Mouse (Mus musculus) right cerebral cortex, adult 18-20 months (tissue): ENCODE results near the gene 1700016D06Rik.

Source experiments
- DNase-seq: peaks from one replicate; pipeline ENCODE4 v3.0.0; 2022; ENCODE audit warnings: mixed read lengths

1700016D06Rik gene

GRCm38 (mm10) chr8:11701033-11701362 is at the start of gene 1700016D06Rik:
TSS of gene 1700016D06Rik (minus strand) at chr8:11701063.
- DNase-seq, result no peak

GRCm38 (mm10) chr8:11749472-11749871 is 48.6 kb upstream of the 1700016D06Rik start:
- no peak for DNase-seq

GRCm38 (mm10) chr8:11746850-11747600 is 46.2 kb upstream of the 1700016D06Rik start:
- DNase-seq, result no peak

GRCm38 (mm10) chr8:11743580-11743979 is 42.7 kb upstream of the 1700016D06Rik start:
- no peak for DNase-seq

DNA sequence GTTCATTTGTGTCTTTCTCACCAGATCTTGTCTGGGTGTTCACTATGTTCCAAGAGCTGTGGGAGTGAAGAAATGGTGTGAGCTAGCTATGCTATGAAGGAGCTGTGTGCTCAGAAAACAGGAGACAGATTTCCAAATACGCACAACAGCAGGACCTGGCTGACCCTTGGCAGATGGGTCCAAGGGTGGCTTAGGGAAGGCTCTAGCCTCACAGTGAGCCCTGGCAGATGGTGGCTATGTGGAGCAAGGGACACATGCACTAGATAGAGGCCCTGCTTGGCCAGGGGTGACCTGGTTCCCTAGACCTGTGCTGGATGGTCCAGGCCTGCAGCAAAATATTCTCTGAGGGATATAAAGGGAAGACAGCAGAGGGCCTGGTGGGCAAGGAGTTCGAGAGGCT is 40.0 kb upstream of the 1700016D06Rik start:
- DNase-seq, result no peak

DNA sequence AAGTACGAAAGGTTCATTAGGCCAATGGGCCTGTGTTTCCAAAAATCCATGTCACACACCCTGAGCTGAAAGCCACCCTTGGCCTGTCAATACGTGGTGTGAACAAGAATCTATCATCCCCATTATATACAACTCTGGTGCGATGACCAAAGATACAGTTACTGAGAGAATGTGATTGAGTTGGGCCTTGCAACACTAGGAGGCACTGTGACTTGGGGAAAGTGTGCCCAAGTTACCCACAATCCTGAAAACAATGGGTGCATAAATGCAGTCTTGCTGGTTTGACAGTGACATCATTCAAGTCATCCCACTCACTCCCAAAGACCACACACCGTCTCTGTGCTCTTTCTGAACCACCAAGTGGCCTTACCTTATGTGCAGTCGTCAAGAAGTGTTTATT is 38.2 kb upstream of the 1700016D06Rik start:
- DNase-seq, result no peak

- DNase-seq, result no peak
These were observed 36.2 kb upstream of the 1700016D06Rik start for GRCm38 (mm10) chr8:11737096-11737495.

DNA sequence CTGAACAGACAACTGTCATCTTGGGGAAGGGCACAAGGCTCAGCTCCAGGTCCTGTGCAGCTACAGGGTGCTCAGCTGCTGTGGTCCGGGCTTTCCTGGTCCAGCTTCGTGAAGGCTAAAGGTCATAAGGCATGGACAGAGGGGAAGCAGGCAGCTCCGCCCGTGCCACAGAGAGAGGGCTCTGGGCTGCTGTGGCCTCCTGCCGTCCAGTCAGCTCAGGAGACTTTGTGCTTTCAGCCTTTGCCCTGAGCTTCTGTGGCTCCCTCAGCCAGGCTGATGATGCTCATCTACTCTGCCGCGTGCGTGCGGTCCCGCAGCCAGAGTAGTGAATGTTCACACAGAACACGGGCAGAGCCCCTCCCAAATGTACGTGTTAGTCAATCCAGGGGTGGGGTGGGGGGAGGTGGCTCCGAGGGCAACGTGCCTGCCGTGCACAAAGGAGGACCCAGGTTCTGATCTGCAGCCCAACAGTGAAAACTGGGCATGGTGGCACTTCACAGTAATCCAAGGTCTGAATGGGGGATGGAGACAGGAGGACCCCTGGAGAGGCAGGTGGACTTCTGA is 34.9 kb upstream of the 1700016D06Rik start:
- no peak for DNase-seq

- DNase-seq, result no peak
These were observed 29.5 kb upstream of the 1700016D06Rik start for GRCm38 (mm10) chr8:11730271-11730940.

DNA sequence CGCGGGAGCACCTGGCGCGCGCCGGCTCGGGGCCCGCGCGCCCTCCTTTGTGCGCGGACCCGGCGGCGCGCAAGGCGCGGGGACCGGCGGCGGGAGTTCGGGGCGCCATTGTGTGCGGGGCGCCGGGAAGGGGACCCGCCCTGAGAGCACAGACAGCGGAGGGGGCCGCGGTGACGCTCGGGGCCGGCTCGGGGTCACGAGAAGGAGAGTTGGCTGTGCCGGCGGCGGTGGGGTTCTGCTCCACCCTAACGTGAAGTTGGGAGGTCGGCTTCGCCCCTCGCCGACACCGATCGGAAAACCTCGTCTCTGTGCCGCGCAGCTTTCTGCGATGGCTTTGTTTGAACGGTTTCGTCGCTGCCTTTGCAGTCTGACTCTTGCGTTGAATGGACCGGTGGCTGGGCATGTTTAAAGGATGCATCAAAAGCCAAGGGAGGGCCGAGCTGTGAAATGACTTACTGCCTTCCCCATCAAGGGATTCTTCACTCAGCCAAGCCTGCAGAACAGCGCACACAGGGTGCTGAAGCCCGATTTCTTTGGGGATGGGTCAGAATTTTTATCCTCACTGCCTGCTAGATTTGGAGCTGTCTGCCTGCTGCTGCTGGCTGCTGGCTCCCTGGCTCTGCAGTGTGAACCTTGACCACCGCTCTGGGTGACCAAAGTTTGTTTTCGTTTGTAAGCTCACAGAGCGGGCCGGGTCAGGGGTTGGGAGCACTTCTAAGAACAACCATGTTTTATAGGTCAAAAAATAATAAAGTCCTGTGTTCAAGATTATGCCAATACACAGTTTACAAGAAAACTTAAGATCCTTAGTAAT is 27.8 kb upstream of the 1700016D06Rik start:
- DNase-seq, result peak; percentile 39

DNA sequence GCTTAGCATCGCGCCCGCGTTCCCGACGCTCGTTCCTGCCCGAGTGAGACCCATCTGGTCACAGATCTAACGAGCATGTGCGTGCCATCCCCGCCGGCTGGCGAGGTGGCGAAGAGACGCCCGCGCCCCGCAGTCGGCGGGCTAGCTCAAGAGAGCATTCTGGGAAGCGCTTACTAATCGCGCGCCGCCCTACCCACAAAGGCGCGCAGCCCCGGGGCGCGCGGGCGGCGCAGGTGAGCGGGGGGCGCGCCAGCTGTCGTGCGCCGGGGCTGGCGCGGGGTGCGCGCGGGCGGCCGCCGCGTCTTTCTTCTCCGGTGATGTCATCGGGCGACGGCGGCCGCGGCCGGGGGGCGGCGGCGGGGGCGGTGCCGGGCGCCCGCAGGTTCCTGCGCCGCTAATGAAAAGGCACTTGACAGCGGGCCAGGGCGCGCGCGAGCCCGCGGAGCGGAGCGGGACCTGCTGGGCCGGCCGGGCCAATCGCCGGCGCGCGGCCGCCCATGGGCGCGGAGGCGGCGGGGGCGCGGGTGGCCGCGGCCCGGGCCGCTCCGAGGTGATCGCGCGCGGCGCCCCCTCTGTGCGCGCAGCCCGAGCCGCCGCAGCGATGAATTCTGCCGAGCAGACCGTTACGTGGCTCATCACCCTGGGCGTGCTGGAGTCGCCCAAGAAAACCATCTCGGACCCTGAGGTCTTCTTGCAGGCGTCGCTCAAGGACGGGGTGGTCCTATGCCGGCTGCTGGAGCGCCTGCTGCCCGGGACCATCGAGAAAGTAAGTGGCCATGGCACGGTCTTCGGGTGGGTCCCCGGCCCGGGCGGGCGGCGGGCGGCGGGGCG is 27.0 kb upstream of the 1700016D06Rik start, which contains the start of gene Arhgef7:
Gene Arhgef7 (plus strand): TSS at position 71 of the 831 bp plus-strand sequence.
- peak; percentile 88 for DNase-seq

DNA sequence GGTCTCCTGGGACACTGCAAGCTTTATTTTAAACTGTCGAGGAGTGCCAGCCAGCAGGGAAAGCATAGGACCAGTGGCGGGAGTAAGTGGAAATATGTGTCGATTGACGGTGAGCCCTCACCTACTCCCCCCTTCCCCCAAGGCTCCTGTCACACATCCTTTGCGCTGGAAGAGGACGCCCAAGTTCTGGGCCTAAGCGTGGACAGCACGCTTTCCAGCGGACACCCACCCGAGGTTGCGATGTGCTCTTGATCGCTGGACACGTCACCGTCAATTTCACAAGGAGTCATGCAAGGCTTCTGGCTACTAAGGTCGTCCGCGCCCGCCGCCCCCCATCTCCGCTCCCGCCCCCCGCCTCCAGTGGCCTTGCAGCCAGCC is 26.4 kb upstream of the 1700016D06Rik start:
- no peak for DNase-seq

GRCm38 (mm10) chr8:11717194-11717593 is 16.3 kb upstream of the 1700016D06Rik start:
- DNase-seq, result no peak

DNA sequence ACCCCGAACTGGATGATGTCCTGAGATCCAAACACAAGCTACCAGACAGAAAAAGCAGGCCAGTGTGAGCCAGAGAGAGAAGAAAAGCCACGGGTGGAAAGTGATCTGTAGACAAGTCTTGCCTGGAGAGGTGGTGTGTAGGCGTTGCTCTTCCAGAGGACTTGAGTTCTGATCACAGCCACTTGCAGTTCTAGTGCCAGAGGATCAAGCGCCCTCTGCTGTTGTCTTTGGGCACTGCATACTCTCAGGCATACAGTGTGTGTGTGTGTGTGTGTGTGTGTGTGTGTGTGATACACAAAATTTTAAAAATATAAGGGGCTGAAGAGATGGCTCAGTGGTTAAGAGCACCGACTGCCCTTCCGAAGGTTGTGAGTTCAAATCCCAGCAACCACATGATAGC is 11.4 kb upstream of the 1700016D06Rik start:
- DNase-seq, result no peak

- no peak for DNase-seq
These were observed 9.6 kb upstream of the 1700016D06Rik start for GRCm38 (mm10) chr8:11710415-11710814.

DNA sequence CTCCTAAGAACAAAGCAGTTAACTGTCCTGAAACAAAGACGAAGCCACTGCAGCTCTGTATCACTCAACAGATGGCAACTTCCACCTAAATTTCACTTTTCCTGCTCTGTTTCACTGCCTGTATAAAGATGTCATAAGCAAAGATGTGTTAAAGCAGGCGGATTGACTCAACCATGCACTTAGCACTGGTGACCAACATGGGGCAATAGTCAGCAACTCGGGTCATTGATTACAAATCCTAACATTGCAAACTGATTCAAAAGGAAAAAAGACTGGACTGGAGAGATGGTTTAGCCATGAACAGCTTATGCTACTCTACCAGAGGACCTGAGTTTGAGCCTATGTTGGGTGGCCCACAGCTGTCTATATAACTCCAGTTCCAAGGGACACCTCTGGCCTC is 8.7 kb upstream of the 1700016D06Rik start:
- no peak for DNase-seq

DNA sequence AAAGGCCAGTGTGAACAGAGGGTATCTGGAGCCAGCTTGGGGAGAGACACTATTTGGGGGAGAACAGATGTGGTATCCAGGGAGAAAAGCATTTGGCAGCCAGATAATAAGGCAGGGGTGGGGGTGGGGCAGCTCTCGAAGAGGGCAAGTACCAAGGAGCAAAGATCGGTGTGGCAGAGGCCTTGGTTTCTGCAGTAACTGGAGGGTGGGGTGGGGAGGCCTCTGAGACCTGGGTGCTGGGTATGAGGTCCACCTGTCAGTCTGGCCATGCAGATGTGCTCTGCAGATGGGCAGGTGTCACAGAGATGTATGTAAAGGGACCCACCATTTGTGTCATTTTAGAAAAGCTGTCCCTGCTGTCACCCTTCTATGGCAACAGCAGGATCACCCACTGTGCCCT is 8.0 kb upstream of the 1700016D06Rik start:
- DNase-seq, result no peak

DNA sequence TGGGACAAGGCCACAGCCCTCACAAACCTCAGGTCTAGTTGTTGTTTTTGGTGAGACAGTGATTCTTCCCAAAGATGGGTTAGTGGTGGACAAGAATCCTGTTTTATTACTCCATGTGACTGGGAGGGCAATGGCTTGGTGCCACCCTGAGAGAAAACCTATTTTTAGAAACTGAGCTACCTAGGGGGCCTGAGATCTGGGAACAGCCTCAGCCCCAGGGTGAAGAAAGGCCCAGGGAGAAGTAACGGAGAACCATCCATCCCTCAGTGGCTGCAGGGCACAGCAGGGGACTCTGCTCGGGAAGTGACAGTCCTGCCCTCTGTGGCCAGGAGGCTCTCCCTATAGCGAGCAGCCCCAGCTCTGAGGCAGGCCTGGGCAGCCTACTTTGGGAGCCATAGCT is 6.8 kb upstream of the 1700016D06Rik start:
- no peak for DNase-seq

DNA sequence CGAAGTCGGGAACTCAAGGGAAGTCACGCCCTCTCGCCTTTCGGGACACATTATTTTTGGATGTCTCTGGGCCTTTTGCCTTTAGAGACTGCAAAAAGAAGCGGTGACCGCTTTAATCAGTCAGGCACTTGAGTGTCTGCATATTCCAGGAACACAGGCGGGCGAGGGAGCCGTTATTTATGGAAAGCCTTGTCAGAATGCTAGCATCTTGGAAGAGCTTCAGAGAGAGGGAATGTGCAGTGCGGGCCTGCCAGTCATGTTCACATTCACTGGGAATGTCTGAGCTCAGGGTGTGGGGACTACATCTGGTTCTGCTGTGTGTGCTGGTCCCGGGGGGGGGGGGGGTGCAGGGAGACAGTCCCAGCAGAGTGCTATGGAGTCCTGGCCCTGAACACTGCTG is 5.0 kb upstream of the 1700016D06Rik start:
- peak; percentile 50 for DNase-seq

DNA sequence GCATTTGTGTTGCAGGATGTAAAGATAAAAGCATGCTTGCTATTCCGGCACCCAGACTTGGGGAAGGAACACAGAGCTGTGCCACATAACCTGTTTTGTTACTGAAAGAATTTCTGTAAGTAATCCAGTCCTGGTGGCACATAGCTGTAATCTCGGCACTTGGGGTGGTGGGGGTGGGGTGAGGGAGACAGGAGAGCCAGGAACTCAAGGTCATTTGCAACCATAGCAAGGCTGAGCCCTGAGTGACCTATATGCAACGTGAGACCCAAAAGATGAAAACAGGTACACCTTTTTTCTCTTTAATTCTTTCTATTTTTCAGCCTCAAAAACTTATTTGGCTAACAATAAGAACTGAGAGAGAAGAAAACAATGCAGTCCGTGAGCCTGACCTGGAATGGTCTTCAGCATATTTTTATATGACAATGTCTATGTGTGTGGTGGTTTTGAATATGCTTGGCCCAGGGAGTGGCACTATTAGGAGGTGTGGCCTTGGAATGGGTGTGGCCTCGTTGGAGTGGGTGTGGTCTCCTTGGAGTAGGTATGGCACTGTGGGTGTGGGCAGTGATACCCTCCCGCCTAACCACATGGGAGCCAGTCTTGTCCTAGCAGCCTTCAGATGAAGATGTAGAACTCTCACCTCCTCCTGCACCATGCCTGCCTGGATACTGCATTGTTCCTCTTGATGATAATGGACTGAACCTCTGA is 4.0 kb upstream of the 1700016D06Rik start:
- DNase-seq, result no peak

- DNase-seq, result no peak
These were observed 2.9 kb upstream of the 1700016D06Rik start for GRCm38 (mm10) chr8:11703789-11704188.

GRCm38 (mm10) chr8:11701428-11701827 is 565 bp upstream of the 1700016D06Rik start:
- no peak for DNase-seq
